Mouse (Mus musculus) liver, adult 2 months (tissue): ENCODE data around the gene Dnase1. TPM values are rescaled to one million over a fixed set of nuclear protein-coding genes. Genes with fewer than 3 reads are reported as not detected.

Experiments used
- DNase-seq: peaks from one replicate; pipeline ENCODE4 v3.0.0-alpha.2; 2011; ENCODE audit warnings: low read depth, low spot score; ENCODE audit errors: extremely low read depth
- H3K27ac ChIP-seq: fragments of 200-500 bp; replicated peaks from 2 replicates; pipeline ENCODE4 v1.5.1; 2012; ENCODE audit warnings: low read depth, mild to moderate bottlenecking, control low read depth, inconsistent platforms, low read length; ENCODE audit not compliant: insufficient read depth
- H3K27me3 ChIP-seq: fragments of 200-500 bp; 2 replicates; pipeline ENCODE4 v1.6.1; 2012; ENCODE audit warnings: mild to moderate bottlenecking, moderate library complexity, low read length, inconsistent platforms; ENCODE audit not compliant: control insufficient read depth, insufficient read depth
- H3K36me3 ChIP-seq: fragments of 200-500 bp; 2 replicates; pipeline ENCODE4 v1.6.1; 2012; ENCODE audit warnings: low read length, inconsistent platforms; ENCODE audit not compliant: control insufficient read depth, insufficient read depth
- H3K4me1 ChIP-seq: fragments of 200-500 bp; 2 replicates; pipeline ENCODE4 v1.6.1; 2011; ENCODE audit warnings: low read length; ENCODE audit not compliant: control insufficient read depth, insufficient read depth
- H3K4me3 ChIP-seq: fragments of 200-500 bp; 2 replicates; pipeline ENCODE4 v1.5.1; 2011; ENCODE audit warnings: low read depth, mild to moderate bottlenecking, control low read depth, low read length, moderate library complexity; ENCODE audit not compliant: insufficient read depth
- H3K79me2 ChIP-seq: fragments of 200-500 bp; 2 replicates; pipeline ENCODE4 v1.6.1; 2012; ENCODE audit warnings: inconsistent platforms, mild to moderate bottlenecking, low read length, moderate library complexity; ENCODE audit not compliant: control insufficient read depth, insufficient read depth
- H3K9ac ChIP-seq: fragments of 200-500 bp; 2 replicates; pipeline ENCODE4 v1.6.1; 2012; ENCODE audit warnings: low read depth, mild to moderate bottlenecking, control low read depth, inconsistent platforms, low read length
- CTCF ChIP-seq: fragments of 200-500 bp; IDR thresholded peaks from 2 replicates; pipeline ENCODE4 v1.5.1; 2011; ENCODE audit warnings: low read depth, low read length, control low read depth
- POLR2A ChIP-seq: fragments of 200-500 bp; IDR thresholded peaks from 2 replicates; pipeline ENCODE4 v1.6.1; 2011; ENCODE audit warnings: low read length, control low read depth; ENCODE audit not compliant: insufficient read depth; ENCODE audit errors: extremely low read depth
- WGBS: fragments of 180-500 bp; shearing (Covaris S2); methylation state at CpG from one replicate; pipeline ENCODE4 v1.1.7; 2018; 5-methylcytosine and 5-hydroxymethylcytosine counted together
- polyA plus RNA-seq: library from polyadenylated mRNA; depleted of rRNA; stranded (reverse); fragments of >200 nt; gene quantifications from 2 replicates; pipeline ENCODE4 v1.2.3, GENCODE M21; 2012
- total RNA-seq: library from RNA; depleted of rRNA; stranded (reverse); fragments of >200 nt; gene quantifications from 2 replicates; pipeline ENCODE4 v1.2.3, GENCODE M21; 2014

Gene Dnase1
- total and polyA plus RNA-seq, 2 experiments, result 0.16 TPM; not detected in 1

- Histone ChIP-seq H3K27me3 (no peaks in the 10 kb centered on the region), H3K79me2 (no peaks in the 10 kb centered on the region), H3K9ac (no peak overlapping the region), H3K4me3 (no peak overlapping the region), H3K36me3 (no peaks in the 10 kb centered on the region), H3K27ac (no peak overlapping the region), H3K4me1 (no peaks in the 10 kb centered on the region)
- DNase-seq, result no peak
- WGBS, result 96% methylated on average over 1 of the region's 1 CpGs
- no peak for TF ChIP-seq POLR2A
- no peak for TF ChIP-seq CTCF
Measured at GRCm38 (mm10) chr16:4021241-4021640, 15.5 kb upstream of the Dnase1 start.

- H3K9ac ChIP-seq, result no peak overlapping the region
- H3K36me3 ChIP-seq, result no peaks in the 10 kb centered on the region
- no peak for DNase-seq
- H3K27me3 ChIP-seq, result no peaks in the 10 kb centered on the region
- TF ChIP-seq CTCF (no peak), POLR2A (no peak)
- no peaks in the 10 kb centered on the region for H3K79me2 ChIP-seq
- H3K4me1 ChIP-seq, result no peaks in the 10 kb centered on the region
- no peak overlapping the region for H3K4me3 ChIP-seq
- H3K27ac ChIP-seq, result no peak overlapping the region
- WGBS, result 82% methylated on average over 4 of the region's 4 CpGs
Measured at GRCm38 (mm10) chr16:4022719-4023118, 14.0 kb upstream of the Dnase1 start.

- H3K27me3 ChIP-seq, result no peaks in the 10 kb centered on the region
- no peak overlapping the region for H3K27ac ChIP-seq
- no peaks in the 10 kb centered on the region for H3K79me2 ChIP-seq
- no peak overlapping the region for H3K4me3 ChIP-seq
- H3K9ac ChIP-seq, result no peak overlapping the region
- 49% methylated on average over 1 of the region's 1 CpGs for WGBS
- DNase-seq, result no peak
- H3K4me1 ChIP-seq, result peaks cover 2% of the 10 kb centered on the region
- TF ChIP-seq CTCF (no peak), POLR2A (no peak)
- H3K36me3 ChIP-seq, result no peaks in the 10 kb centered on the region
Measured at GRCm38 (mm10) chr16:4026672-4027071, 10.1 kb upstream of the Dnase1 start.

- TF ChIP-seq POLR2A (no peak), CTCF (no peak)
- Histone ChIP-seq H3K4me3 (no peak overlapping the region), H3K36me3 (no peaks in the 10 kb centered on the region), H3K9ac (no peak overlapping the region), H3K27ac (no peak overlapping the region), H3K27me3 (no peaks in the 10 kb centered on the region), H3K79me2 (no peaks in the 10 kb centered on the region), H3K4me1 (peaks cover 3% of the 10 kb centered on the region)
- DNase-seq, result no peak
- 77% methylated on average over 3 of the region's 3 CpGs for WGBS
Measured at GRCm38 (mm10) chr16:4027211-4027610, 9.5 kb upstream of the Dnase1 start.

GRCm38 (mm10) chr16:4029371-4029841, 7.3 kb upstream of the Dnase1 start:
- no peak overlapping the region for H3K27ac ChIP-seq
- H3K4me3 ChIP-seq, result no peak overlapping the region
- no peaks in the 10 kb centered on the region for H3K79me2 ChIP-seq
- TF ChIP-seq POLR2A (no peak), CTCF (no peak)
- H3K4me1 ChIP-seq, result peaks cover 7% of the 10 kb centered on the region
- no peak overlapping the region for H3K9ac ChIP-seq
- 76% methylated on average over 5 of the region's 5 CpGs for WGBS
- no peaks in the 10 kb centered on the region for H3K36me3 ChIP-seq
- peak; percentile 59 for DNase-seq
- H3K27me3 ChIP-seq, result no peaks in the 10 kb centered on the region

GRCm38 (mm10) chr16:4030501-4030900, 6.2 kb upstream of the Dnase1 start:
- WGBS, result 96% methylated on average over 10 of the region's 10 CpGs
- Histone ChIP-seq H3K4me3 (no peak overlapping the region), H3K27ac (no peak overlapping the region)

More at GRCm38 (mm10) chr16:4030501-4030900, 6.2 kb upstream of the Dnase1 start:
- Histone ChIP-seq H3K36me3 (no peaks in the 10 kb centered on the region), H3K4me1 (peaks cover 11% of the 10 kb centered on the region), H3K9ac (no peak overlapping the region), H3K79me2 (no peaks in the 10 kb centered on the region), H3K27me3 (no peaks in the 10 kb centered on the region)
- DNase-seq, result no peak
- no peak for TF ChIP-seq POLR2A
- TF ChIP-seq CTCF, result no peak
